Mouse (Mus musculus) frontal cortex, postnatal 36 days (tissue): Measurements from ENCODE around the gene Mog.
"Not testable (repeated sequence)": the region's sequence is repeated elsewhere in the genome, so short reads cannot be mapped to it uniquely, and the experiment has no call there.

Source experiments
- DNase-seq, 2 experiments: peaks; one replicate each; pipeline ENCODE4 v3.0.0; 2022; ENCODE audit warnings: low spot score in 2 of 2

Gene Mog

GRCm38 (mm10) chr17:36995448-36995847 is 27.8 kb downstream of the Mog start:
- DNase-seq: no peak

GRCm38 (mm10) chr17:36994528-36994927 is 28.7 kb downstream of the Mog start:
- DNase-seq: no peak

GRCm38 (mm10) chr17:36993770-36994325 is 29.4 kb downstream of the Mog start:
- no peak for DNase-seq

GRCm38 (mm10) chr17:36992336-36993104 is 30.7 kb downstream of the Mog start:
- peak; percentile 11 to 26 for DNase-seq

GRCm38 (mm10) chr17:36990630-36991029 is 32.6 kb downstream of the Mog start:
- not testable (repeated sequence) for DNase-seq

- DNase-seq: no peak
Observed at GRCm38 (mm10) chr17:36989437-36989836, 33.8 kb downstream of the Mog start, which contains the start of gene H2-M5. Gene H2-M5, minus strand, starts transcription at chr17:36989537.

- no peak for DNase-seq
Observed at GRCm38 (mm10) chr17:36988475-36988874, 34.7 kb downstream of the Mog start.

GRCm38 (mm10) chr17:36982253-36983155 is 40.7 kb downstream of the Mog start:
- DNase-seq: no peak

GRCm38 (mm10) chr17:36981845-36982244 is 41.4 kb downstream of the Mog start:
- no peak for DNase-seq

GRCm38 (mm10) chr17:36981221-36981813 is 41.9 kb downstream of the Mog start, which contains the start of gene 2410137M14Rik:
Gene 2410137M14Rik, minus strand, starts transcription at chr17:36981237.
- DNase-seq: peak; percentile 57 to 74

GRCm38 (mm10) chr17:36973271-36973787 is 49.9 kb downstream of the Mog start:
- DNase-seq: no peak

GRCm38 (mm10) chr17:36972791-36973190 is 50.4 kb downstream of the Mog start:
- no peak for DNase-seq

GRCm38 (mm10) chr17:36971172-36971850 is 51.9 kb downstream of the Mog start:
- DNase-seq: no peak

- no peak for DNase-seq
Observed at GRCm38 (mm10) chr17:36970316-36970890, 52.8 kb downstream of the Mog start.

- no peak for DNase-seq
Observed at GRCm38 (mm10) chr17:36966875-36967274, 56.3 kb downstream of the Mog start.

GRCm38 (mm10) chr17:36961125-36961524 is 62.1 kb downstream of the Mog start:
- no peak for DNase-seq
